Comparison of ENCODE assay signal across 9 mouse cellular contexts in the genomic region with DNA sequence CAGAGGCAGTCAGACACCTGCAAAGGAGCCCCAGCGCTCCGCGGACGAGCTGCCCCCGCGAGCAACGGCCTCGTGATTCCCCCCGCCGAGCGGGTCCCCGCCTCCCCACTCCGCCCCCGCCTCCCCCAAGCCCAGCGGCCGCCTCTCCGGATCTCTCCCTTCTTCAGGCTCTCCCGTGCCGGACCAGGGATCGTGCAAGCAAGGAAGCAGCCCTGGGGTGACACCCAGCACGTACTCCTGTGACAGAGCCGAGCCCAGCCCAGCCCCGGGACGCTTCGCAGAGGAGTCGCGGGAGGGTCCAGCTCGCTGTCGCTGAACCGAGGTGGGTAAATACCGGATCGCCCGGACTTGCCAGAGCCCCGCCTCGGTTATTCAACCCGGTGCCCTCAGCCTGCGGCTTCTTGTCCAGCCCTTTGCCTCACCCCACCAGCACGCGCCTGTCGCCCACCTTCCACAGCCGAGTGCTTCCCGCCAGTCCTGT. TPM values are rescaled to one million over a fixed set of nuclear protein-coding genes. Genes with fewer than 3 reads are reported as not detected.
DNase-seq lines count a peak whose midpoint lies in the region; ATAC-seq and TF ChIP-seq lines count a peak whose summit lies in the region.
"Had no signal": no experiment of that assay in that cellular context is flagged by ENCODE, and none has a peak within 500 bp of the region (broad histone marks: within the 10 kb centered on the region; RNA-seq: fewer than 3 reads in every experiment).

No protein-coding gene starts in this region.

- under 1% methylated on average over 36 of the region's 42 CpGs for WGBS in hindbrain, embryonic 12.5 days

- H3K4me3 ChIP-seq in layer of hippocampus, adult 2 months: peak overlapping the region; percentile 61
- peak overlapping the region; percentile 46 for H3K4me3 ChIP-seq in hindbrain, embryonic 12.5 days

- H3K4me2 ChIP-seq in hindbrain, embryonic 12.5 days (replicated peaks): peak overlapping the region; percentile 55

- no peaks in the 10 kb centered on the region for H3K9me3 ChIP-seq in hindbrain, embryonic 12.5 days (replicated peaks)

- DNase-seq in layer of hippocampus, adult 2 months (ENCODE audit: low spot score in 2 of 2): peak in 1 of 2 experiments; percentile 38
- DNase-seq in layer of hippocampus, postnatal 14 days (ENCODE audit: low spot score in 2 of 2): no peak
- DNase-seq in brain, embryonic 14.5 days (ENCODE audit: low read depth): peak; percentile 77
- peak; percentile 74 for DNase-seq in neural tube, embryonic 10.5 days (ENCODE audit: extremely low spot score, low spot score)
- no peak for DNase-seq in urinary bladder, postnatal 4 days (ENCODE audit: low spot score in 2 of 2)
- no peak for DNase-seq in cerebellum, adult 9-11 months
- no peak for DNase-seq in thymus, postnatal 14 days

- H3K4me1 ChIP-seq in hindbrain, embryonic 12.5 days: peaks cover 50% of the 10 kb centered on the region

- TF ChIP-seq CTCF in layer of hippocampus, adult 2 months (conservative IDR thresholded peaks at IDR 0.05): no peak
- no peak for TF ChIP-seq CTCF in brain, embryonic 14.5 days (IDR thresholded peaks at IDR 0.05; ENCODE audit: borderline replicate concordance, extremely low read depth, insufficient read depth, insufficient read length)

- no peak for TF ChIP-seq POLR2A in brain, embryonic 14.5 days (IDR thresholded peaks at IDR 0.05; ENCODE audit: borderline replicate concordance, extremely low read depth, insufficient read depth, insufficient read length, poor library complexity, severe bottlenecking)

- H3K36me3 ChIP-seq in hindbrain, embryonic 12.5 days: no peaks in the 10 kb centered on the region

- H3K27me3 ChIP-seq in hindbrain, embryonic 12.5 days: peaks cover 84% of the 10 kb centered on the region

- peak overlapping the region; percentile 71 for H3K9ac ChIP-seq in hindbrain, embryonic 12.5 days

- H3K27ac ChIP-seq in layer of hippocampus, adult 2 months: peak overlapping the region; percentile 91
- H3K27ac ChIP-seq in hindbrain, embryonic 12.5 days: peak overlapping the region; percentile 89

- ATAC-seq in hindbrain, embryonic 12.5 days (ENCODE audit: low FRiP score): no peak

RNA-seq across cellular contexts. Expression of a gene that starts 9.2 kb away (rescaled TPM):
- total RNA-seq in layer of hippocampus, adult 2 months (2021): 100 to 1,000 TPM; 343 to 384 TPM
- 100 to 1,000 TPM; 248 to 268 TPM for total RNA-seq in layer of hippocampus, postnatal 14 days (2021)
- polyA plus RNA-seq in brain, embryonic 14.5 days (2012; rRNA removed): 140 and 158 TPM in 2 replicates
- polyA plus RNA-seq in hindbrain, embryonic 12.5 days (2016; fragmentation: Nextera tagmentation; extraction: Ambion mirVana): 24.4 and 24.9 TPM in 2 replicates

RNA-seq across cellular contexts. Expression of a gene that starts 53.4 kb away (rescaled TPM):
- under 1 TPM in 1 of 2 experiments, not detected in 1; 0.39 TPM for total RNA-seq in layer of hippocampus, adult 2 months (2021)
- total RNA-seq in layer of hippocampus, postnatal 14 days (2021): 1 to 10 TPM in 1 of 2 experiments, under 1 TPM in 1; 0.72 to 1.1 TPM
- 2.3 and 2.6 TPM in 2 replicates for polyA plus RNA-seq in brain, embryonic 14.5 days (2012; rRNA removed)
- 2.6 and 3.4 TPM in 2 replicates for polyA plus RNA-seq in hindbrain, embryonic 12.5 days (2016; fragmentation: Nextera tagmentation; extraction: Ambion mirVana)
- polyA plus RNA-seq: liver, embryonic 16.5 days had no signal

Comparison
In these comparisons a context has a peak if more than half of its experiments do, and no peak if none do; other contexts are left out.
1. DNase-seq: peak in brain, embryonic 14.5 days (single experiment) and neural tube, embryonic 10.5 days (single experiment); none in layer of hippocampus, postnatal 14 days (0 of 2), urinary bladder, postnatal 4 days (0 of 2), cerebellum, adult 9-11 months (single experiment) and thymus, postnatal 14 days (single experiment).